Mouse (Mus musculus) intestine, postnatal 0 days (tissue): ENCODE results near the gene Txndc11. TPM values are rescaled to one million over a fixed set of nuclear protein-coding genes. Genes with fewer than 3 reads are reported as not detected.
"Not testable (repeated sequence)": the region's sequence is repeated elsewhere in the genome, so short reads cannot be mapped to it uniquely, and the experiment has no call there.

ENCODE experiments used
- ATAC-seq: fragments of 200-750 bp; cut with Nextera tagmentation; 2 replicates; pipeline ENCODE4 v1.8.0; 2017; ENCODE audit warnings: mild to moderate bottlenecking, moderate TSS enrichment, moderate library complexity
- H3K27ac ChIP-seq: fragments of 300-500 bp; sonication (generic); 2 replicates; pipeline ENCODE4 v1.5.1; 2014; ENCODE audit warnings: mild to moderate bottlenecking, low read depth, low read length, moderate library complexity
- H3K27me3 ChIP-seq: fragments of 300-500 bp; sonication (generic); replicated peaks from 2 replicates; pipeline ENCODE4 v1.6.1; 2014; ENCODE audit warnings: low read length, mixed read lengths; ENCODE audit not compliant: control insufficient read depth, insufficient read depth
- H3K36me3 ChIP-seq: fragments of 300-500 bp; sonication (generic); 2 replicates; pipeline ENCODE4 v1.6.1; 2014; ENCODE audit warnings: mild to moderate bottlenecking, moderate library complexity; ENCODE audit not compliant: control insufficient read depth, insufficient read depth
- H3K4me1 ChIP-seq: fragments of 300-500 bp; sonication (generic); replicated peaks from 2 replicates; pipeline ENCODE4 v1.6.1; 2014; ENCODE audit warnings: antibody characterized with exemption, low read length, mixed read lengths; ENCODE audit not compliant: control insufficient read depth, insufficient read depth
- H3K4me2 ChIP-seq: fragments of 300-500 bp; sonication (generic); replicated peaks from 2 replicates; pipeline ENCODE4 v1.6.1; 2014; ENCODE audit warnings: low read depth, mild to moderate bottlenecking, moderate library complexity
- H3K4me3 ChIP-seq: fragments of 300-500 bp; sonication (generic); 2 replicates; pipeline ENCODE4 v1.5.1; 2014; ENCODE audit warnings: low read depth, low read length
- H3K9ac ChIP-seq: fragments of 300-500 bp; sonication (generic); 2 replicates; pipeline ENCODE4 v1.6.1; 2014; ENCODE audit warnings: mild to moderate bottlenecking, low read depth, low read length
- H3K9me3 ChIP-seq: fragments of 300-500 bp; sonication (generic); 2 replicates; pipeline ENCODE4 v1.6.1; 2016; ENCODE audit warnings: mixed run types; ENCODE audit not compliant: control insufficient read depth
- CTCF ChIP-seq: sonication (generic); IDR thresholded peaks from 2 replicates; pipeline ENCODE4 v1.5.1; 2016; ENCODE audit warnings: low read depth, mild to moderate bottlenecking, control low read depth, antibody characterized with exemption, moderate library complexity
- WGBS: fragments of 180-500 bp; shearing (Covaris S2); extraction: QIAGEN DNeasy Blood & Tissue Kit; methylation state at CpG from one replicate; pipeline ENCODE4 v1.1.7; 2014; 5-methylcytosine and 5-hydroxymethylcytosine counted together
- polyA plus RNA-seq: library from polyadenylated mRNA; unstranded; fragments of >200 nt; fragmentation: Nextera tagmentation; extraction: Ambion mirVana; gene quantifications from 2 replicates; pipeline ENCODE4 v1.2.1, GENCODE M21; 2015

Gene Txndc11
- polyA plus RNA-seq, 1 experiment from 2014 or later, result 26.8 TPM

DNA sequence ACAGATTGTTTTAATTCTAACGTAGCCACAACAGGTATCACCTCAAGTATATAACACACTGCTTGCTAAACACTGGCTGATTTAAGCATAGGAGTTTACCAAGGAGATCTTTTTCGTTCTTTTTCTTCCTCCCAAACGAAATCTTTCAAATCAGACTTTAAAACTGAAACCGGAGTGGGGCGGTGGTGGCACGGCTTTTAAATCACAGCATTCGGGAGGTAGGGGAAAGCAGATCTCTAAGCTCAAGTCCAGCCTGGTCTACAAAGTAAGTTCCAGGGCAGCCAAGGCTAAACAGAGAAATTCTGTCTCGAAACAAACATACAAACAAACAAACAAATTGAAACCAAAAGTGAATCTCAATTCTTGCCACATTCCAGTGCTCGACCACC lies 40.6 kb upstream of the Txndc11 start:
- 7% methylated on average over 9 of the region's 9 CpGs for WGBS
- Histone ChIP-seq H3K4me3 (peak overlapping the region; percentile 82), H3K27me3 (no peaks in the 10 kb centered on the region), H3K9ac (peak overlapping the region; percentile 92), H3K36me3 (no peaks in the 10 kb centered on the region), H3K4me2 (peak overlapping the region; percentile 78), H3K4me1 (peaks cover 4% of the 10 kb centered on the region; the same call in 1 of the 2 replicates), H3K9me3 (no peaks in the 10 kb centered on the region), H3K27ac (peak overlapping the region; percentile 91)
- no peak for TF ChIP-seq CTCF
- ATAC-seq, result no peak

- Histone ChIP-seq H3K27me3 (no peaks in the 10 kb centered on the region), H3K27ac (peak overlapping the region; percentile 91), H3K9me3 (no peaks in the 10 kb centered on the region), H3K4me1 (peaks cover 4% of the 10 kb centered on the region; the same call in 1 of the 2 replicates), H3K4me3 (peak overlapping the region; percentile 82), H3K9ac (0 out of 2 replicates have a peak overlapping the region, but pooled peaks have one; percentile 92), H3K36me3 (no peaks in the 10 kb centered on the region), H3K4me2 (peak overlapping the region; percentile 78)
- no peak for ATAC-seq
- TF ChIP-seq CTCF, result peak; percentile 76
- WGBS, result 11% methylated on average over 10 of the region's 10 CpGs
Measured at GRCm38 (mm10) chr16:11174671-11175081, 40.2 kb upstream of the Txndc11 start.

- Histone ChIP-seq H3K9me3 (no peaks in the 10 kb centered on the region), H3K4me3 (no peak overlapping the region), H3K4me1 (no peaks in the 10 kb centered on the region; the same call in 1 of the 2 replicates), H3K9ac (no peak overlapping the region), H3K36me3 (no peaks in the 10 kb centered on the region), H3K27ac (no peak overlapping the region), H3K27me3 (no peaks in the 10 kb centered on the region), H3K4me2 (no peak overlapping the region)
- WGBS, result 83% methylated on average over 6 of the region's 6 CpGs
- ATAC-seq, result no peak
- TF ChIP-seq CTCF, result no peak
Measured at GRCm38 (mm10) chr16:11171679-11172078, 37.2 kb upstream of the Txndc11 start.

DNA sequence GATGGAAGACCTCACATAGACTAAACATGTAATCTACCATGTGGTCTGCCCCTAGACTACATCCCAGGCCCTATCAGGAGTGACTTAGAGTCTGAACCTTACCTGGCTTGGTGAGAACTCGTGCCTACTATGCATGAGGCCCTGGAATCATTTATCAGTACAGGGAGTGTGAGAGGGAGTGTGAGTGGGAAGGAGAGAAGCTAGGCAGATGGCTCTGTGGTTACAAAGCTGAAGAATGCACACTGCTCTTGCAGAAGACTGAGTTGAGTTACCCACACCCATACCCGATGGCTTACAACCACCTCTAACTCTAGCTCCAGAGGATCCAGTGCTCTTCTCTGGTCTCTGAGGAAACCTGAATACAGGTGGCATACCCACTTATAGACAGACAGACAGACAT lies 32.0 kb upstream of the Txndc11 start:
- Histone ChIP-seq H3K4me2 (no peak overlapping the region), H3K9me3 (no peaks in the 10 kb centered on the region), H3K4me3 (no peak overlapping the region), H3K4me1 (no peaks in the 10 kb centered on the region; the same call in 1 of the 2 replicates), H3K27ac (no peak overlapping the region), H3K36me3 (peaks cover 21% of the 10 kb centered on the region), H3K27me3 (no peaks in the 10 kb centered on the region), H3K9ac (no peak overlapping the region)
- no peak for ATAC-seq
- 74% methylated on average over 2 of the region's 2 CpGs for WGBS
- no peak for TF ChIP-seq CTCF

DNA sequence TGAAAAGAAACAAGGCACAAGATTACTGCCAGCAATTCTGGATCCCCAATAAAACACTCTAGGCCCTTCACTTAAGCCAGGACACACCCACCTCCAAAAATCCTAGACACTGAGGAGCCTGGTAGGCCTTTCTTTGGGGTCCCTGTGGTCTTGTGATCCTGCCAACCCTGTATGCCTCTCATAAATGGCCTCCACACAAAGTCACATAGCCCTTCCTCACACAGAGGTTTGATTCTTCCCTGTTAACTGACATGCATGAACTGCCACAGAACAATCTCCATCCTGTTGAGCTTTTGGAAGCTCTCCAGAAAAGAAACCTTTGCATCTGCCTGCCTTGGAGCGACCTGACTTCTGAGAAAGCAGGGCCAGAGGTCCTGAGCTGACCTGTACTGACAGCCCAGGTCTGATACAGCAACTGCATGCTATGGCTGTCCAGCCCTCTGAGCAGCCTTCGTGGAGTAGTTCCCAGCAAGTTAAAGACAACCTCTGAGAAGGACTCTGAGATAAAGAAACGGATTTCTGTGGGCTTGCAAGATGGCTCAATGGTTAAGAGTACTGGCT lies 30.3 kb upstream of the Txndc11 start:
- Histone ChIP-seq H3K4me1 (no peaks in the 10 kb centered on the region), H3K36me3 (peaks cover 25% of the 10 kb centered on the region), H3K27me3 (no peaks in the 10 kb centered on the region), H3K27ac (no peak overlapping the region), H3K9ac (no peak overlapping the region), H3K4me3 (no peak overlapping the region), H3K9me3 (no peaks in the 10 kb centered on the region), H3K4me2 (no peak overlapping the region)
- ATAC-seq, result no peak
- 72% methylated on average over 3 of the region's 3 CpGs for WGBS
- no peak for TF ChIP-seq CTCF

GRCm38 (mm10) chr16:11157721-11158120 lies 23.3 kb upstream of the Txndc11 start:
- H3K27me3 ChIP-seq, H3K27ac ChIP-seq, H3K4me2 ChIP-seq, ATAC-seq, H3K9ac ChIP-seq, H3K9me3 ChIP-seq, H3K4me3 ChIP-seq, H3K4me1 ChIP-seq: not testable (repeated sequence)
- peaks cover 67% of the 10 kb centered on the region for H3K36me3 ChIP-seq
- WGBS, result 44% methylated on average over 1 of the region's 3 CpGs

- no peaks in the 10 kb centered on the region for H3K4me1 ChIP-seq
- peaks cover 74% of the 10 kb centered on the region for H3K36me3 ChIP-seq
- H3K9ac ChIP-seq, result no peak overlapping the region
- H3K4me2 ChIP-seq, result no peak overlapping the region
- no peak overlapping the region for H3K4me3 ChIP-seq
- no peaks in the 10 kb centered on the region for H3K27me3 ChIP-seq
- TF ChIP-seq CTCF, result peak; percentile 50
- no peaks in the 10 kb centered on the region for H3K9me3 ChIP-seq
- no peak overlapping the region for H3K27ac ChIP-seq
- ATAC-seq, result no peak
Measured at GRCm38 (mm10) chr16:11154500-11154899, 20.1 kb upstream of the Txndc11 start.

DNA sequence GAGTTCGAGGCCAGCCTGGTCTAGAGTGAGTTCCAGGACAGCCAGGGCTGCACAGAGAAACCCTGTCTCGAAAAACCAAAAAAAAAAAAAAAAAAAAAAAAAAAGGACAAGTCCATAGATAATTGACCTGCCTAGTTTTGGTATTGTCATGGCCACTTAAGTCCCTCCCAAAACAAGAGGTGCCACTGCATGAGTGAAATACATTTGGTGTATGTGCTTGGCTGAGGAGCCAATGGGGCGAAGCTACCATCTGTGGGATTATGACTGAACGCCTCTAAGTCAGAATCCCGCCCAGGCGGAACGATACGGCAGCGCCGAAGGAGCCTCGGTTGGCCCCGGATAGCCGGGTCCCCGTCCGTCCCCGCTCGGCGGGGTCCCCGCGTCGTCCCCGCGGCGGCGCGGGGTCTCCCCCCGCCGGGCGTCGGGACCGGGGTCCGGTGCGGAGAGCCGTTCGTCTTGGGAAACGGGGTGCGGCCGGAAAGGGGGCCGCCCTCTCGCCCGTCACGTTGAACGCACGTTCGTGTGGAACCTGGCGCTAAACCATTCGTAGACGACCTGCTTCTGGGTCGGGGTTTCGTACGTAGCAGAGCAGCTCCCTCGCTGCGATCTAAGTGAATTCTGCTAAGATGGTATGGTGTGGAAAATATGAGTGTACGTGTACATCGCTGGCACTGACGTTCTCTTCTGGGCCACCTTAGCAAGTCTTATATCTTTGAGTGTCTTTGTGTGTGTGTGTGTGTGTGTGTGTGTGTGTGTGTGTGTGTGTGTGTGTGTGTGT lies 9.4 kb upstream of the Txndc11 start:
- H3K9ac ChIP-seq, H3K9me3 ChIP-seq, H3K4me1 ChIP-seq, H3K27ac ChIP-seq, H3K4me3 ChIP-seq, H3K4me2 ChIP-seq, H3K27me3 ChIP-seq, ATAC-seq: not testable (repeated sequence)
- WGBS, result 26% methylated on average over 54 of the region's 56 CpGs
- H3K36me3 ChIP-seq, result peaks cover 71% of the 10 kb centered on the region
